Mouse (Mus musculus) urinary bladder, adult 2 months (tissue): Measurements from ENCODE around the gene Batf2. TPM values are rescaled to one million over a fixed set of nuclear protein-coding genes. Genes with fewer than 3 reads are reported as not detected.
"Not testable (repeated sequence)": the region's sequence is repeated elsewhere in the genome, so short reads cannot be mapped to it uniquely, and the experiment has no call there.

Experiments
- DNase-seq: peaks from one replicate; pipeline ENCODE4 v3.0.0; 2022; ENCODE audit warnings: low spot score
- polyA plus RNA-seq: library from polyadenylated mRNA; depleted of rRNA; stranded (reverse); fragments of >200 nt; gene quantifications from 2 replicates; pipeline ENCODE4 v1.2.3, GENCODE M21; 2012

Batf2 gene
- polyA plus RNA-seq, 1 experiment, result 5.1 TPM

DNA sequence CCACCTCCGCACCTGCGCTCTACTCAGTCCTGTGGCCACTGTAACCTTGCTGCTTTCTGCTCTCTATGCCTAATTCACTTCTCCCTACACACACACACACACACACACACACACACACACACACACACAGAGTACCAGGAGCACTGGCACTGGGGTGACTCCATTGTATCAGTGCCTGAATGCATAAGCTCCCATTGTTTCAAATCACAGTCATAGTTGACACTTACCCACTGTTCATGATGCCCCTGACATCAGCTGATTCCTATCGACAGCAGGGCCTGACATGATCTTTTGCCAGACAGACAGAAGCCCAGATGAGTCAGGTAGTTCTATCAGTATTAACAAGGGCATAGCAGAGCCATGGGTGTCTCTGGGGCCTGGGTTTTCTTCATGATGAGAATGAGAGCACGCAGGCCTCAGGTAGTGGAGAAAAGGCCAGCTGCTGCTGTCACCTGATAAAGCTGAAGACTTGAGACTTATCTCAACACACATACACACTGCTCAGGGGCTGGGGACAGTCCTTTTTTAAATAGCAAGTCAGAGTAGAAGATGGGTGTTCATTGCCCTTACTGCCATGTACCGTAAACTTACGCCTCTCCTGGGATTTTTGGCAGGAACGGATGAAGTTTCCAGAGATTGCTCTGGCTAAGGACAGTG, 8.5 kb upstream of the Batf2 start:
- DNase-seq, result no peak

- not testable (repeated sequence) for DNase-seq
Measured at GRCm38 (mm10) chr19:6133197-6133596, 7.6 kb upstream of the Batf2 start.

DNA sequence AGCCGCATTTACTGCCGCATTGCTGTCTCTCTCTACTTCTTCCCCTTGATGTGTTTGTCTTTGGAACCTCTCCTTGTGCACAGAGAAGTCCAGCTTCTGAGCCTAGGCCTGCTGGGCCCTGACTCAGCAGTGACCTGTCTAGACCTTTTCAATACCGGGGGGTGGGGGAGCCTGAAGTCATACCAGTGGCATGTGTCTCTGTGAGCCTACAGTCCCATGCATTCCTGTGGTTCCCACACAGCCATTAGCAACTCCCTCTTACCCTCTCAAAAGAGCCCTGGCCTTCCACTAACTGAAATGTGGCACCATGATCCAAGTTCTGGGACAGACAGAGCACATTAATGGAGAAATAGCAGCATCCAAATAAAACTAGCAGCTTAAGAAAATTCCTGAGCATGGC, 4.4 kb upstream of the Batf2 start:
- DNase-seq, result no peak

GRCm38 (mm10) chr19:6139701-6140100, 1.1 kb upstream of the Batf2 start:
- DNase-seq, result no peak

- no peak for DNase-seq
Measured at GRCm38 (mm10) chr19:6140374-6140677, 457 bp upstream of the Batf2 start.

GRCm38 (mm10) chr19:6141394-6141749, 589 bp downstream of the Batf2 start, which contains the start of gene Arl2:
Gene Arl2, minus strand, starts transcription at chr19:6141548.
- DNase-seq, result no peak

DNA sequence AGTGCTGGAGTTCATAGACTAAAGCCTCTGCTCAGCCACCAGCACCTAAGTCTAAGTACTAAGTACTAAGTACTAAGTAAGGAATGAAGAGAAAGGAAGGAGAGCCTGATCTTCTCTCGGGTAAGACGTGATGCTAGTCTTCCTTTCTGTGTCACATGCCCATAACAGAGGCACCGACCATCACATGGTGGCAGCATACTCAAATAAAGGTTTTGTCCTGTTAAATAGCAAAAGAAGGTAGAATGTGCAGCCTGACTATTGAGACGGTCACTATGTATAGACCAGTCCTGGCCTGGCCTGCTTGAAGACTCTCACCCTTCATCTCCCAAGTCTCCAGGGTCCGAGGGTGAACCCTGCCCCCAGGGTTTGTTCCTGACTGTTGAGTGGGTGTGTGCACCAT, 4.1 kb downstream of the Batf2 start:
- no peak for DNase-seq

- DNase-seq, result no peak
Measured at GRCm38 (mm10) chr19:6155174-6155573, 14.4 kb downstream of the Batf2 start.

- DNase-seq, result no peak
Measured at GRCm38 (mm10) chr19:6156372-6156771, 15.6 kb downstream of the Batf2 start.

GRCm38 (mm10) chr19:6157220-6157619, 16.4 kb downstream of the Batf2 start:
- no peak for DNase-seq

DNA sequence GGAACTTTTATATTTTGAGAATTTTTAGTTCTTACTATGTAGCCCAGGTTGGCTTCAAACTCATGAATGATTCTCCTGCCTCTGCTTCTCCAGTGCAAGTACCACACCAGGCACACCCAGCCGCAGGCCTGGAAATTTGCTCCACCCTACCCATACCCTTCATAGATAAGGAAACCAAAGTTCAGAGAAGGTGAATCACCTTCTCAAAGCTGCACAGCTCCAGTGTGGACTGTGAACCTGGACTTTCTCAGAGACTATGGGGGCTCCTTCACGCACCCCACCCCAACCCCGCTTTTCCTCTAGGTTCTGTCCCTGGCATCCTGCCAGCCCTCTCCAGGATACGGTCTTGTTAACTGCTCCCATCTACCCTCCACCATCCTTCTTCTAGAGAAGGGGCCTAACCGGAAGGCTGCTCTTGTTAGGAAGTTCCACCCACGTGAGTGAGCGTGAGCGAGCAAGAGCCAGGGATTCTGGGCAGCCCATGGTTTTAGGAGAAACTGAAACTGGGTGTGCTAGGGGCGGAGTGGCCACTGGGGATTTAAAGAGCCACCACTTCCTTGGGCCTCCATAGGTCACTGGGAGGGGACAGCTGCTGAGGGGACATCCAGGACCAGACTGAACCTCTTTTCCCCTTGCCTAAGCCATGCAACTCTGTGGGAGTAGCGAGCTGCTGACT, 23.2 kb downstream of the Batf2 start:
- no peak for DNase-seq

DNA sequence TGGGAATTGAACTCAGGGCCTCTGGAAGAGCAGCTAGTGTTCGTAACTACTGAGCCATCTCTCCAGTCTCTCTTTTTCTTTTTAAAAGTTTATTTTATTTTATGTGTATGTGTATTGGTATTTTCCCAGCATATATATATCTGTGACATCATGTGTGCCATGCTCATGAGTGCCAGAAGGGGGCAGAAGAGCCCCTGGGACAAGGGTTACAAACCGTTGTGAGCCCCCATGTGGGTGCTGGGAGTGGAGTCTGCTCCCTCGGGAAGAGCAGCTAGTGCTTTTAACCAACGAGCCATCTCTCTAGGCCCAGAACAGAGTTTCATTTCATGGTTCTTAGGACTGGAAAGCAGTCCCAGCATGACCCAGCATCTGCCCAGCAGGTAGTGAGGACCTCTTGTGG, 26.0 kb downstream of the Batf2 start:
- DNase-seq, result no peak

- no peak for DNase-seq
Measured at GRCm38 (mm10) chr19:6171215-6171614, 30.4 kb downstream of the Batf2 start.

- no peak for DNase-seq
Measured at GRCm38 (mm10) chr19:6174771-6175170, 34.0 kb downstream of the Batf2 start.

DNA sequence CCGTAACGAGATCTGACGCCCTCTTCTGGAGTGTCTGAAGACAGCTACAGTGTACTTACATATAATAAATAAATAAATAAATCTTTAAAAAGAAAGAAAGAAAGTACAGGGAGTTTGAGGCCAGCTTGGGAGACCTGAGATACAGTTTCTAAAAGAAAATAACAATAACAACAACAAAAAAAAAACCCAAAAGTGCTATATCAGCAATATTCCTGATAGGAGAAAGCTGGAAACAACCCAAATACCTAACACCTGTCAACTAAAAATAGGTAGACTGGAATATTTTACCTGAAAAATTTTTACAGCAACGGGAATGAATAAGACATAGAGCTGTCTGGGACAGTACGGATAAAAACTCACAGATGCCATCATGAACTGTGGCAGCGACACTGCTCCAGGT, 38.0 kb downstream of the Batf2 start:
- no peak for DNase-seq

GRCm38 (mm10) chr19:6181629-6182028, 40.8 kb downstream of the Batf2 start:
- no peak for DNase-seq

- no peak for DNase-seq
Measured at GRCm38 (mm10) chr19:6182534-6182933, 41.8 kb downstream of the Batf2 start.

DNA sequence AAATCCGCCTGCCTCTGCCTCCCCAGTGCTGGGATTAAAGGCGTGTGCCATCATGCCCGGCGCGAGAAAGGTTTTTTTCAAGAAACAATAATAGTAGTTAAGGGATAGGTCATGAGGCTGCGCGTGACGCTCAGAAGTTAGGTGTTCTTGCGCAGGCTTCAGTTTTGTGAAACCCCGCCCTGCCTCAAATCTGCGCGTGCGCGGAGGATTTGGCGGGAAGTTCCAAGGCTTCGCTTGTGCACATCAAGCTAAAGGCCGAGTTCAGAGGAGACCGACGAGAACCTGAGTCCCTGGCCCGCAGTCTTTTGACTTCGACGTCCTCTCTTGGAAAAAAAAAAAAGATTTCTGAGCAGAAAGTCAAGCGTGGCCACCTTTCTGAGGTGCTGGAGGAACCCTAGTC, 43.3 kb downstream of the Batf2 start, which contains the start of gene Majin:
Gene Majin, plus strand, starts transcription at position 258 of the 400 bp plus-strand sequence.
- DNase-seq, result no peak

DNA sequence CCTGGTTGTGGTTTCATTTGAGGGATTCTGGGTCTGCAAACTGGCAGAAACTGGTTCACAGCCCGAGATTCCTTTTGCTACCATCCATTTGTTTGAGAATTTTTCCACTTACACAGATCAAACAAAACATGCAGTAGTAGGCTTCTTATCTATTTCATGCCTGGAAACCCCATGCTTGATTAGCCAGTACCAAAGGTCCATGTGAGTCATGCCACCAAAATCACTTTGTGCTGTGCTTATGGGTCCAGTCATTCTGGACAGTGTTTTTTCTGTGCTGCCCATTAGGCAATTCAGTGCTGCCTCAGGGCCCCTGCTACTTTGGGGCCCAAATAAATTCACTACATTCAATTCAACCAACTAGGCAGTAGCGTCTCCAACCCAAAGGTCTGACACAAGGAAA, 63.5 kb downstream of the Batf2 start:
- no peak for DNase-seq

DNA sequence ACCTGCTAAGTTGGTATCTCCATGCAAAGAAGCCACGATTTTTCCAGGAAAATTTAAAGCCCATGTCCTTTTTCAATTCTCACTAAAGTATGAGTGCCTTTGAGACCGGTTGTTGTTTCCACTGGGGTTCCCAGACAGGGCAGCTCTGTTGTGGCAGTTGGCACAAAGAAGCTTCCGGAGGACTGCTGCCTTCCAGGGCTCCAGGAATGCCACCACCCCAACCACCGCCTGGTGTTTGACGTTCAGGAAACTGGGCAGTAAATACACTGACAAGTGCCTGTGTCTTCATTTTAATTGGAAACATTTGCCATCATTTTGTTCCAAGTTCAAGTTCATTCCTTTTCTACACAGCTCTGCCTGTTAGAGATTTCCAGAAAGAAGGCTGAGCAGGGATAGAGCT, 65.9 kb downstream of the Batf2 start:
- no peak for DNase-seq

- no peak for DNase-seq
Measured at GRCm38 (mm10) chr19:6216046-6216705, 75.4 kb downstream of the Batf2 start.

GRCm38 (mm10) chr19:6218606-6219005, 77.8 kb downstream of the Batf2 start:
- no peak for DNase-seq
